Mouse (Mus musculus): ENCODE data around the gene Psma5. TPM values are rescaled to one million over a fixed set of nuclear protein-coding genes. Genes with fewer than 3 reads are reported as not detected.
"Not testable (repeated sequence)": the region's sequence is repeated elsewhere in the genome, so short reads cannot be mapped to it uniquely, and the experiment has no call there.

Gene Psma5
- polyA plus RNA-seq, 1 experiment from 2014 or later: 321 TPM

DNA sequence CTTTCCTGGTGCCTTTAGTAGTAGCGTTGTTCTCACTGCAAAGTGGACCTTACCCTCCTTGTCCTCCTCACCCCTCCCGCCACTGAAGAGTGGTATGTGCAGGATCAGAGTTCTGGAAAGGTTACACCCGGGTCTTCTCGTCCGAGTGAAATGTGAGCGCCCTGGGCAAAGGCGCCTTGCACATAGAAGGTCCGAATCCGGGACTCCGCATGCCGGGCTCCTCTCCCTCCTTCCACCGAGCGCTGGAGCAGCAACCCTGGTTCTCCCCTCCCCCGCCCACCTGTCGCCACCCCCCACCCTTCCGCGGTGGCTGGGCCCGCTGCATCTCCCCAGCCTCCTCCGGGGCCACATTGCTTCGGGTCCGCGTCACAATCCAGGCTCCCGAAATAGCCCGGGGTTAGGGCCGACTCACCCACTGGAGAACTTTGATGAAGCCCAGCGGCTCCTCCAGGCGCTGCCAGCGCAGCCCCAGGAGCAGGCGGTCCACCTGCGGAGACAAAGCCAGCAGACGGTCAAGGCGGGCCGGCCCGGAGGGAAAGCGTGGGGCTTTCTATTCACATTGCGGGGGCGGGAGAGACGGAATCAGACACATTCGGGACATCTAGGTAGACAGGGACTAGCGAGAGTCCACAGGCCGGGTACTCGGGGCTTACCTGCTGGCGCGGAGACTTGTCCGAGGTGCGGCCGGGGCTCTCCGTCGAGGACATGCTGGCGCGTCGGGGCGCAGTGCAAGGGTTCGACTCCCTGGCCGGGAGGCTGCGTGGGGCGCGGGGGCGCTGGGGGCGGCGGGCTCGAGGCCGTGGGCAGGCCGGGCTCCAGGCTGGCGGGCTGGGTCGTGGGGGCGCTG is 30.8 kb upstream of the Psma5 start:
- peaks cover 16% of the 10 kb centered on the region; the same call in 1 of the 2 replicates for H3K4me1 ChIP-seq (ENCODE audit: insufficient read depth, low read length)
- H3K9me3 ChIP-seq (ENCODE audit: low read length): no peaks in the 10 kb centered on the region
- peaks cover 29% of the 10 kb centered on the region for H3K27me3 ChIP-seq (ENCODE audit: insufficient read depth, low read length)
- H3K9ac ChIP-seq (replicated peaks; ENCODE audit: low read length): peak overlapping the region; percentile 73
- peak overlapping the region; percentile 79 for H3K4me2 ChIP-seq (replicated peaks; ENCODE audit: low read depth, low read length)
- under 1% methylated on average over 61 of the region's 67 CpGs for WGBS
- no peaks in the 10 kb centered on the region for H3K36me3 ChIP-seq (ENCODE audit: insufficient read depth, low read length)
- peak overlapping the region; percentile 57 for H3K4me3 ChIP-seq (ENCODE audit: low read length)
- ATAC-seq (ENCODE audit: low FRiP score, low TSS enrichment): peak; percentile 84
- peak overlapping the region; percentile 58 for H3K27ac ChIP-seq (ENCODE audit: low read length)

DNA sequence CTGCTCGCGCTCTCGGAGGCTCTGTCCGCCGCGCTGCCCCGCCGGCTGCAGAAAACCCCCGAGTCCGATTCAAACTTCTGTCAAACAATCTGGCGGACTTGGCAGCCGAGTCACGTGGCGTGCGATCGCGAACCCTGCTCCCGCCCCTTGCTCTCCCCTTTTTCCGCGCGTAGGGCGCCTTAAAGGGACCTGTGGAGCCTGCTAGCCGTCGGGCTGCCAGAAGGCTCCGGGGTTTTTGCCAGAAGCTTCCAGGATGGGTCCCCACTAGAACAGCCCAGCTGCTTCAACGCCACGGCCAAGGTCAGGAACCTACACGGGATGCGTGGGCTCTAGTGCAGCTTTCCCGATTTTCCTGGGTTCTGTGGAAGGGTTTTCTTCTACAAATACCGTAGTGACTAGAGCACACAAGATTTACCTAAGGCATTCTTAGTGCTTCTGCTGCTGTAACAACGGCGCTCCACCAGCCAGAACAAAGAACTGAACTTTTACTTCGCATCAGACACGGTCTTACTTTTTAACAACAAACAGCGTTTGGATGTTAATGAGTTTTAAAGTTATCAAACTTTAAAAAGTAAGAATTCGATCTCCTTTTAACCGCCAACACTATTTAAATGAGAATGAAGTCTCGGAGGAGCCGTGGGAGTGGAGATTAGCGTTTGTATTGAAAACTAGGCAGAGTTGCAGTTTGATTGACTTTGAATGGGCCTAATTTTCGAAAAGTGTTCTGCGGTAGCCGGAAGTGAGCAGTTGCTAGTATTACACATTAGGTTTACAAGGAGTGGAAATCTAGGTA is 30.0 kb upstream of the Psma5 start, which contains the start of gene Sypl2:
TSS of gene Sypl2 (minus strand) at position 91 of the 793 bp plus-strand sequence.
- H3K36me3 ChIP-seq (ENCODE audit: insufficient read depth, low read length): no peaks in the 10 kb centered on the region
- H3K4me2 ChIP-seq (replicated peaks; ENCODE audit: low read depth, low read length): peak within 1 kb of the TSS; percentile 79
- peak within 1 kb of the TSS; percentile 57 for H3K4me3 ChIP-seq (ENCODE audit: low read length)
- H3K9me3 ChIP-seq (ENCODE audit: low read length): no peaks in the 10 kb centered on the region
- H3K9ac ChIP-seq (replicated peaks; ENCODE audit: low read length): peak within 1 kb of the TSS; percentile 73
- H3K4me1 ChIP-seq (ENCODE audit: insufficient read depth, low read length): peaks cover 16% of the 10 kb centered on the region; the same call in 1 of the 2 replicates
- peak; percentile 50; the same call in 1 of the 2 replicates for ATAC-seq (ENCODE audit: low FRiP score, low TSS enrichment)
- H3K27ac ChIP-seq (ENCODE audit: low read length): peak within 1 kb of the TSS; percentile 58
- H3K27me3 ChIP-seq (ENCODE audit: insufficient read depth, low read length): peaks cover 29% of the 10 kb centered on the region
- 2% methylated on average over 44 of the region's 44 CpGs for WGBS

DNA sequence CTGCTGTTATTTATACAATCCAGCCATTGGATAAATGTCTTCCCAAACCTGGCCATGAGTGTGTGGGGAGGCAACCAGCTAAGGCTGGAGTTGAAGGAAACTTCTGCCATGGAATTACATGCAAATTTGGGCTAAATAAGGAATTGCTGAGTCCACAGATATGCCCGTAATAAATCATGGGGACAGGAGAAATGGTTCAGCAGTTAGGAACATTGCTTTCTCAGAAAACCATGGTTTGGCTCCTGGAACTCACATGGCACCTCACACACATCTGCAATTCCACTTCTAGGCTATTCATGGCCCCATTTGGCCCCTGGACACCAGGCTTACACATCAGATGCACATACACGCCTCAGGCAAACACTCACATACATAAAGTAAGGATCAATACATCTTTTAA is 29.2 kb upstream of the Psma5 start:
- peak overlapping the region; percentile 57; the same call in 1 of the 2 replicates for H3K4me3 ChIP-seq (ENCODE audit: low read length)
- no peak overlapping the region for H3K9ac ChIP-seq (replicated peaks; ENCODE audit: low read length)
- no peaks in the 10 kb centered on the region for H3K36me3 ChIP-seq (ENCODE audit: insufficient read depth, low read length)
- no peaks in the 10 kb centered on the region for H3K9me3 ChIP-seq (ENCODE audit: low read length)
- whole genome bisulfite sequencing: 65% methylated on average over 2 of the region's 2 CpGs
- peaks cover 29% of the 10 kb centered on the region for H3K27me3 ChIP-seq (ENCODE audit: insufficient read depth, low read length)
- ATAC-seq (ENCODE audit: low FRiP score, low TSS enrichment): no peak
- no peak overlapping the region for H3K27ac ChIP-seq (ENCODE audit: low read length)
- H3K4me1 ChIP-seq (ENCODE audit: insufficient read depth, low read length): peaks cover 16% of the 10 kb centered on the region; the same call in 1 of the 2 replicates
- H3K4me2 ChIP-seq (replicated peaks; ENCODE audit: low read depth, low read length): peak overlapping the region; percentile 79

DNA sequence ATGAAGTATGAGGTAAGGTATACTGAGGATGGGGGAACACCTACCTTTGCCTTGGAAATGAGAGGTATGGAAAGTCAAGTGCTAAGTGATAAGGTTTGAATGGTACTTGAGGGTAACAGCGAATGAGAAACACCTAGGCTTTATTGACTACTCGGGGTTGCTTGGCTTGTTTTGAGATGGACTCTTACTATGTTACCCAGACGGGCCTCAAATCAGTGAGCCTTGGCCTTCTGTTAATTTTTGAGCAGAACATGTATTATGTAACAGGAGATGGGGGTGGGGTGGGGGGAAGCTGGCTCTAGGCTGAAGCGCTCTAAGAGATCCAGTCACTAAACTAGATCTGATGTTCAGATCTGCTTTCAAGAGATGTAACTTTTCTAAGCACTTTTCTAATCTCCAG is 25.1 kb upstream of the Psma5 start:
- Histone ChIP-seq H3K4me2 (replicated peaks; ENCODE audit: low read depth, low read length) (no peak overlapping the region), H3K4me3 (ENCODE audit: low read length) (no peak overlapping the region), H3K9me3 (ENCODE audit: low read length) (no peaks in the 10 kb centered on the region), H3K9ac (replicated peaks; ENCODE audit: low read length) (no peak overlapping the region), H3K36me3 (ENCODE audit: insufficient read depth, low read length) (no peaks in the 10 kb centered on the region), H3K27me3 (ENCODE audit: insufficient read depth, low read length) (0 out of 2 replicates have a peak, but pooled peaks cover 4% of the 10 kb centered on the region), H3K27ac (ENCODE audit: low read length) (0 out of 2 replicates have a peak overlapping the region, but pooled peaks have one; percentile 27), H3K4me1 (ENCODE audit: insufficient read depth, low read length) (peaks cover 9% of the 10 kb centered on the region; the same call in 1 of the 2 replicates)
- WGBS: 65% methylated on average over 4 of the region's 4 CpGs
- ATAC-seq (ENCODE audit: low FRiP score, low TSS enrichment): 0 out of 2 replicates have a peak, but pooled peaks have one; percentile 31

DNA sequence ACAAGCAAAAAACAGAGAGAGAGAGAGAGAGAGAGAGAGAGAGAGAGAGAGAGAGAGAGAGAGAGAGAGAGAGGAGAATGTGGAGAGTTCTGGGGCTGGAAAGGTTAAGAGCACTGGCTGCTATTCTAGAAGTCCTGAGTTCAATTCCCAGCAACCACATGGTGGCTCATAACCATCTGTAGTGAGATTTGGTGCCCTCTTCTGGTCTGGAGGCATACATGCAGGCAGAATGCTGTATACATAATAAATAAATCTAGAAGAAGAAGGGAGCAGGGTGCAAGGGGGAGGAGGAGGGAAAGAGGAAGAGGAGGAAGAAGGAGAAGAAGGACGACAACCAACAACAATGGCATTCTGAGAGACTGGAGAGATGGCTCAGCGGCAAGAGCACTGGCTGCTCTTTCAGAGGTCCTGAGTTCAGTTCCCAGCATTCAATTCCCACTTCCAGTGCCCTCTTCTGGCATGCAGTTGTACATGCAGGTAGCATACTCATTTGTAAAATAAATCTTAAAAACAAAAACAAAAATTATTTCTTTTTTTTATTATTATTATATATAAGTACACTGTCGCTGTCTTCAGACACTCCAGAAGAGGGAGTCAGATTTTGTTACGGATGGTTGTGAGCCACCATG is 19.1 kb upstream of the Psma5 start:
- not testable (repeated sequence) for H3K27me3 ChIP-seq (ENCODE audit: insufficient read depth, low read length); H3K4me2 ChIP-seq (replicated peaks; ENCODE audit: low read depth, low read length); H3K4me3 ChIP-seq (ENCODE audit: low read length); ATAC-seq (ENCODE audit: low FRiP score, low TSS enrichment); H3K36me3 ChIP-seq (ENCODE audit: insufficient read depth, low read length); H3K9me3 ChIP-seq (ENCODE audit: low read length); H3K9ac ChIP-seq (replicated peaks; ENCODE audit: low read length); H3K4me1 ChIP-seq (ENCODE audit: insufficient read depth, low read length); H3K27ac ChIP-seq (ENCODE audit: low read length)
- 84% methylated on average over 4 of the region's 4 CpGs for WGBS

DNA sequence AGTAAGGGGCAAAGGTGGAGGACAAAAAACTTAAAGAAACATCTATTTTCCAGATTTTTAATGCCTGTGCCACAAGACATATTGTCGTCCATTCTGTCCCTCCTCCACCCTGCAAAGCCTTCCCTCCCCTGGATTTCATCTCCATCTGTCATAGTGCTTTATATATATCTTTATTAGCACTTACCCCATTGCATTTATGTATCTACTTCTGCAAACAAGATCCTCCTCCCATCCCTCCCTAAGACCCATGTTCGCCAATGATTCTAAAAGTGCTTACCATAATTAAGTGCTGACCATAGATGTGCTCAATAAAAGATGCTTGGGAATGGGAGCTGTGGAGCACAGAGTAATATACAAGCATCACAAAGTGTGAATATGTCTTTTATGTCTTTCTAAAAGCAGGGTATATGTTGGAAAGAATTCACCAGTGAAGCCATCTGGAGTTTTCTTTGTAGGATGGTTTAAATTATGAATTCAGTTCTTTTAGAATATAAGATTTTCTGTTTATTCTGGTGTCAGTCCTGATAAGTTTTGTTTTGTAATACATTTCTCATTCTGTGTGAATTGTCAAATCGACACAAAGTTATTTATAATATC is 15.4 kb upstream of the Psma5 start:
- Histone ChIP-seq H3K27me3 (ENCODE audit: insufficient read depth, low read length) (no peaks in the 10 kb centered on the region), H3K9me3 (ENCODE audit: low read length) (peaks cover 3% of the 10 kb centered on the region; the same call in 1 of the 2 replicates), H3K4me1 (ENCODE audit: insufficient read depth, low read length) (no peaks in the 10 kb centered on the region), H3K4me3 (ENCODE audit: low read length) (no peak overlapping the region), H3K27ac (ENCODE audit: low read length) (no peak overlapping the region), H3K9ac (replicated peaks; ENCODE audit: low read length) (no peak overlapping the region), H3K36me3 (ENCODE audit: insufficient read depth, low read length) (no peaks in the 10 kb centered on the region), H3K4me2 (replicated peaks; ENCODE audit: low read depth, low read length) (no peak overlapping the region)
- WGBS: 94% methylated on average over 3 of the region's 3 CpGs
- ATAC-seq (ENCODE audit: low FRiP score, low TSS enrichment): no peak

DNA sequence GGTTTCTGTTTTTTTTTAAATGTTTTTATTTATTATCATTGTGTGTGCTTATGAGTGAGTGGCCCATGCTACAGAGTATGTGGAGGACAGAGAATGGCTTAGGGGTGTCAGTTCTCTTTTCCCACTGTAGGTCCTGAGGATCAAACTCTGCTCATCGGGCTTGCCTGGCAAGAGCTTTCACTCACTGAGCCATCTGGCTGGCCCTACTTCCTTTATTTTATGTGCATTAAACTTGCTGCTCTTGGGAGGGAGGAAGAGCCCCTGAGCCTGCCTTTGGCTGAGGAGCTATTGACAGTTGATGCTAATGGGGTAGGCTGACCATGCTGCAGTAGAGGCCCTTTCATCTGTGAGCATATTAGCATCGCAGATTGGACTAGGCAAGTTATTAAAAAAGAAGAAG is 9.9 kb upstream of the Psma5 start:
- H3K36me3 ChIP-seq (ENCODE audit: insufficient read depth, low read length): no peaks in the 10 kb centered on the region
- no peaks in the 10 kb centered on the region for H3K4me1 ChIP-seq (ENCODE audit: insufficient read depth, low read length)
- H3K4me3 ChIP-seq (ENCODE audit: low read length): no peak overlapping the region
- WGBS: 81% methylated on average over 2 of the region's 2 CpGs
- ATAC-seq (ENCODE audit: low FRiP score, low TSS enrichment): no peak
- no peaks in the 10 kb centered on the region for H3K27me3 ChIP-seq (ENCODE audit: insufficient read depth, low read length)
- H3K4me2 ChIP-seq (replicated peaks; ENCODE audit: low read depth, low read length): no peak overlapping the region
- no peaks in the 10 kb centered on the region for H3K9me3 ChIP-seq (ENCODE audit: low read length)
- no peak overlapping the region for H3K9ac ChIP-seq (replicated peaks; ENCODE audit: low read length)
- no peak overlapping the region for H3K27ac ChIP-seq (ENCODE audit: low read length)

DNA sequence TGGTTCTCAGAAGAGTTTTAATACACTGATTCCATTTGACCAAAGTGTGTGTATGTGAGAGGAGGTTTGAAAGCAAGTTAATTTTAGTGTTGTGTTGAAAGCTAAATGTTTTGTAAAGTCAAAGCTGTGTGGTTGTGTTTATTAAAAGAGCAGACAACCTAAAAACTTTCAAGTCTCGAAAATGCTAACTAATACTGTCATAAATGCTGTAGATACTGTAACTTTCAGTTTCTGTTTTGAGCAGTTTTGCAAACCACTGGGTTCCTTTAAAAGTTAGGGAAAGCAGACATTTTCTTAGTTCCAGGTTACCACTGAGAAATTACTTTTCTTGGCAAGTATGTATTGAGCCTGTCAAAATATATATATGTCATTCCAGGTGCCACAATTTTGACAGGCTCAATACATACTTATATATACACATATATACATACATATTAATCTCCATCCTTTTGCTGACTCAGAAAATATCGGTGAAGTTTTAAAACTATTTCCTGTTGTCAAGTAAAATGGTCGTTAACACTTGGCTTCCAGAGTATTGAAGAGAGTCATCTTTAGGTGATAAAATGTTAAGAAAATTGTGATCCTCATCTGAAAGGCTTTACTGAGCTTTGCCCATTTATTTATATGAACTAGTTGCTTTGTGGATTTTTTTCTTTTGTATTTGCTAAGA is 1.2 kb downstream of the Psma5 start:
- no peak overlapping the region for H3K27ac ChIP-seq (ENCODE audit: low read length)
- H3K4me2 ChIP-seq (replicated peaks; ENCODE audit: low read depth, low read length): peak overlapping the region; percentile 91
- WGBS: 67% methylated on average over 3 of the region's 3 CpGs
- H3K4me1 ChIP-seq (ENCODE audit: insufficient read depth, low read length): peaks cover 21% of the 10 kb centered on the region
- H3K4me3 ChIP-seq (ENCODE audit: low read length): peak overlapping the region; percentile 79
- no peaks in the 10 kb centered on the region for H3K9me3 ChIP-seq (ENCODE audit: low read length)
- ATAC-seq (ENCODE audit: low FRiP score, low TSS enrichment): no peak
- H3K36me3 ChIP-seq (ENCODE audit: insufficient read depth, low read length): peaks cover 10% of the 10 kb centered on the region
- H3K27me3 ChIP-seq (ENCODE audit: insufficient read depth, low read length): no peaks in the 10 kb centered on the region
- H3K9ac ChIP-seq (replicated peaks; ENCODE audit: low read length): peak overlapping the region; percentile 87

DNA sequence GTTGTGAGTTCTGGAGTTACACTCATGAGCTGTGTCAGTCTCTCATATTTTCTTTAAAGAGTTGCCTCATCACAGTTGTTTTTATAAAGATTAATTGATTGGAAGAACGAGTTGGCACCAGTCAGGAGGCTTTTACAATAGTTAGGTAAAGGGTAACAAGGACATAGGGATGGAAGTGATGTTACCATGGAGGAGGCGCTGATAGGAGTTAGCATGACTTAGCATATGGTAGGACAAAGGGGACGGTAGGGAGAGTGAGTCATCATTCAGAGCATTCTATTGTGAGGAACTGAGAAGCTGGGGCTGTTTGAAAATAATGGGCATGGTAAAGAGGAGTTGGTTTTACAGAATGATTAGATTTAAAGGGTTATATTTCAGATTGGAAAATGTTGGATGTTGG is 2.6 kb downstream of the Psma5 start:
- peaks cover 21% of the 10 kb centered on the region for H3K4me1 ChIP-seq (ENCODE audit: insufficient read depth, low read length)
- H3K4me3 ChIP-seq (ENCODE audit: low read length): no peak overlapping the region
- no peaks in the 10 kb centered on the region for H3K9me3 ChIP-seq (ENCODE audit: low read length)
- peaks cover 16% of the 10 kb centered on the region for H3K36me3 ChIP-seq (ENCODE audit: insufficient read depth, low read length)
- no peak overlapping the region for H3K4me2 ChIP-seq (replicated peaks; ENCODE audit: low read depth, low read length)
- no peaks in the 10 kb centered on the region for H3K27me3 ChIP-seq (ENCODE audit: insufficient read depth, low read length)
- ATAC-seq (ENCODE audit: low FRiP score, low TSS enrichment): no peak
- no peak overlapping the region for H3K9ac ChIP-seq (replicated peaks; ENCODE audit: low read length)
- no peak overlapping the region for H3K27ac ChIP-seq (ENCODE audit: low read length)
- WGBS: 81% methylated on average over 3 of the region's 3 CpGs

Data from kidney, embryonic 16.5 days (tissue).